Mouse (Mus musculus): ENCODE data around the gene Zbtb38. TPM values are rescaled to one million over a fixed set of nuclear protein-coding genes. Genes with fewer than 3 reads are reported as not detected.

Zbtb38 gene
- polyA plus RNA-seq, 1 experiment from 2014 or later: 32.1 TPM

- 64% methylated on average over 9 of the region's 9 CpGs for WGBS
- peak overlapping the region; percentile 45 for H3K27ac ChIP-seq (ENCODE audit: poor library complexity, severe bottlenecking)
Measured at GRCm38 (mm10) chr9:96783667-96784066, 31.0 kb upstream of the Zbtb38 start.

GRCm38 (mm10) chr9:96783258-96783657, 30.6 kb upstream of the Zbtb38 start:
- peaks cover 24% of the 10 kb centered on the region for H3K4me1 ChIP-seq (replicated peaks)
- no peaks in the 10 kb centered on the region for H3K9me3 ChIP-seq (replicated peaks)
- H3K4me3 ChIP-seq: no peak overlapping the region
- WGBS: 18% methylated on average over 5 of the region's 5 CpGs
- peak overlapping the region; percentile 45 for H3K27ac ChIP-seq (ENCODE audit: poor library complexity, severe bottlenecking)
- no peaks in the 10 kb centered on the region for H3K27me3 ChIP-seq (replicated peaks)
- ATAC-seq (ENCODE audit: insufficient number of reproducible peaks, low FRiP score): no peak
- no peak overlapping the region for H3K4me2 ChIP-seq
- H3K9ac ChIP-seq: peak overlapping the region; percentile 30; the same call in 1 of the 2 replicates
- H3K36me3 ChIP-seq: no peaks in the 10 kb centered on the region

More at GRCm38 (mm10) chr9:96783667-96784066, 31.0 kb upstream of the Zbtb38 start:
- H3K36me3 ChIP-seq: no peaks in the 10 kb centered on the region
- H3K27me3 ChIP-seq (replicated peaks): no peaks in the 10 kb centered on the region
- ATAC-seq (ENCODE audit: insufficient number of reproducible peaks, low FRiP score): 0 out of 2 replicates have a peak, but pooled peaks have one; percentile 57
- peaks cover 24% of the 10 kb centered on the region for H3K4me1 ChIP-seq (replicated peaks)
- H3K9me3 ChIP-seq (replicated peaks): no peaks in the 10 kb centered on the region
- no peak overlapping the region for H3K4me2 ChIP-seq
- H3K4me3 ChIP-seq: no peak overlapping the region
- no peak overlapping the region for H3K9ac ChIP-seq

GRCm38 (mm10) chr9:96782062-96782461, 29.4 kb upstream of the Zbtb38 start:
- H3K27me3 ChIP-seq (replicated peaks): no peaks in the 10 kb centered on the region
- H3K4me1 ChIP-seq (replicated peaks): peaks cover 24% of the 10 kb centered on the region
- no peak overlapping the region for H3K27ac ChIP-seq (ENCODE audit: poor library complexity, severe bottlenecking)
- no peak for ATAC-seq (ENCODE audit: insufficient number of reproducible peaks, low FRiP score)
- WGBS: 56% methylated on average over 8 of the region's 8 CpGs
- H3K4me3 ChIP-seq: no peak overlapping the region
- H3K4me2 ChIP-seq: no peak overlapping the region
- H3K9me3 ChIP-seq (replicated peaks): no peaks in the 10 kb centered on the region
- no peaks in the 10 kb centered on the region for H3K36me3 ChIP-seq
- H3K9ac ChIP-seq: no peak overlapping the region

- Histone ChIP-seq H3K36me3 (no peaks in the 10 kb centered on the region), H3K9ac (no peak overlapping the region), H3K4me2 (peak overlapping the region; percentile 26; the same call in 1 of the 2 replicates), H3K4me3 (no peak overlapping the region), H3K4me1 (replicated peaks) (peaks cover 26% of the 10 kb centered on the region), H3K27ac (ENCODE audit: poor library complexity, severe bottlenecking) (no peak overlapping the region), H3K9me3 (replicated peaks) (no peaks in the 10 kb centered on the region), H3K27me3 (replicated peaks) (no peaks in the 10 kb centered on the region)
- no peak for ATAC-seq (ENCODE audit: insufficient number of reproducible peaks, low FRiP score)
- WGBS: 6% methylated on average over 6 of the region's 6 CpGs
Measured at GRCm38 (mm10) chr9:96773146-96773545, 20.5 kb upstream of the Zbtb38 start.

- H3K9ac ChIP-seq: no peak overlapping the region
- ATAC-seq (ENCODE audit: insufficient number of reproducible peaks, low FRiP score): no peak
- H3K4me2 ChIP-seq: no peak overlapping the region
- H3K27me3 ChIP-seq (replicated peaks): no peaks in the 10 kb centered on the region
- no peak overlapping the region for H3K4me3 ChIP-seq
- no peak overlapping the region for H3K27ac ChIP-seq (ENCODE audit: poor library complexity, severe bottlenecking)
- peaks cover 26% of the 10 kb centered on the region for H3K4me1 ChIP-seq (replicated peaks)
- 75% methylated on average over 3 of the region's 3 CpGs for WGBS
- no peaks in the 10 kb centered on the region for H3K36me3 ChIP-seq
- no peaks in the 10 kb centered on the region for H3K9me3 ChIP-seq (replicated peaks)
Measured at GRCm38 (mm10) chr9:96770443-96770842, 17.8 kb upstream of the Zbtb38 start.

- Histone ChIP-seq H3K4me3 (no peak overlapping the region), H3K36me3 (no peaks in the 10 kb centered on the region), H3K4me2 (no peak overlapping the region), H3K27ac (ENCODE audit: poor library complexity, severe bottlenecking) (no peak overlapping the region), H3K9me3 (replicated peaks) (no peaks in the 10 kb centered on the region), H3K27me3 (replicated peaks) (no peaks in the 10 kb centered on the region), H3K4me1 (replicated peaks) (peaks cover 29% of the 10 kb centered on the region), H3K9ac (no peak overlapping the region)
- WGBS: 38% methylated on average over 9 of the region's 9 CpGs
- no peak for ATAC-seq (ENCODE audit: insufficient number of reproducible peaks, low FRiP score)
Measured at GRCm38 (mm10) chr9:96769651-96770050, 17.0 kb upstream of the Zbtb38 start.

- Histone ChIP-seq H3K27me3 (replicated peaks) (no peaks in the 10 kb centered on the region), H3K9ac (no peak overlapping the region), H3K4me2 (no peak overlapping the region), H3K36me3 (no peaks in the 10 kb centered on the region), H3K4me3 (no peak overlapping the region), H3K4me1 (replicated peaks) (peaks cover 24% of the 10 kb centered on the region), H3K9me3 (replicated peaks) (no peaks in the 10 kb centered on the region), H3K27ac (ENCODE audit: poor library complexity, severe bottlenecking) (no peak overlapping the region)
- ATAC-seq (ENCODE audit: insufficient number of reproducible peaks, low FRiP score): no peak
Measured at GRCm38 (mm10) chr9:96767874-96768273, 15.2 kb upstream of the Zbtb38 start.

- Histone ChIP-seq H3K4me2 (no peak overlapping the region), H3K27me3 (replicated peaks) (no peaks in the 10 kb centered on the region), H3K27ac (ENCODE audit: poor library complexity, severe bottlenecking) (no peak overlapping the region), H3K36me3 (no peaks in the 10 kb centered on the region), H3K4me3 (no peak overlapping the region), H3K4me1 (replicated peaks) (peaks cover 14% of the 10 kb centered on the region), H3K9ac (no peak overlapping the region), H3K9me3 (replicated peaks) (no peaks in the 10 kb centered on the region)
- ATAC-seq (ENCODE audit: insufficient number of reproducible peaks, low FRiP score): no peak
Measured at GRCm38 (mm10) chr9:96766078-96766477, 13.4 kb upstream of the Zbtb38 start.

- H3K27me3 ChIP-seq (replicated peaks): no peaks in the 10 kb centered on the region
- no peak overlapping the region for H3K4me3 ChIP-seq
- H3K9ac ChIP-seq: no peak overlapping the region
- H3K9me3 ChIP-seq (replicated peaks): no peaks in the 10 kb centered on the region
- peaks cover 14% of the 10 kb centered on the region for H3K4me1 ChIP-seq (replicated peaks)
- no peak overlapping the region for H3K4me2 ChIP-seq
- 0 out of 2 replicates have a peak, but pooled peaks have one; percentile 42 for ATAC-seq (ENCODE audit: insufficient number of reproducible peaks, low FRiP score)
- WGBS: 34% methylated on average over 5 of the region's 5 CpGs
- no peaks in the 10 kb centered on the region for H3K36me3 ChIP-seq
- H3K27ac ChIP-seq (ENCODE audit: poor library complexity, severe bottlenecking): no peak overlapping the region
Measured at GRCm38 (mm10) chr9:96765410-96765809, 12.8 kb upstream of the Zbtb38 start.

- 76% methylated on average over 9 of the region's 9 CpGs for WGBS
- Histone ChIP-seq H3K9me3 (replicated peaks) (no peaks in the 10 kb centered on the region), H3K36me3 (no peaks in the 10 kb centered on the region), H3K27me3 (replicated peaks) (no peaks in the 10 kb centered on the region), H3K4me2 (no peak overlapping the region), H3K4me3 (no peak overlapping the region), H3K4me1 (replicated peaks) (peaks cover 6% of the 10 kb centered on the region; the same call in 1 of the 2 replicates), H3K27ac (ENCODE audit: poor library complexity, severe bottlenecking) (no peak overlapping the region), H3K9ac (no peak overlapping the region)
- ATAC-seq (ENCODE audit: insufficient number of reproducible peaks, low FRiP score): no peak
Measured at GRCm38 (mm10) chr9:96763847-96764631, 11.4 kb upstream of the Zbtb38 start.

GRCm38 (mm10) chr9:96763025-96763424, 10.4 kb upstream of the Zbtb38 start:
- Histone ChIP-seq H3K36me3 (no peaks in the 10 kb centered on the region), H3K4me2 (no peak overlapping the region), H3K27me3 (replicated peaks) (no peaks in the 10 kb centered on the region), H3K27ac (ENCODE audit: poor library complexity, severe bottlenecking) (no peak overlapping the region), H3K4me1 (replicated peaks) (peaks cover 6% of the 10 kb centered on the region; the same call in 1 of the 2 replicates), H3K9me3 (replicated peaks) (no peaks in the 10 kb centered on the region), H3K4me3 (no peak overlapping the region), H3K9ac (no peak overlapping the region)
- ATAC-seq (ENCODE audit: insufficient number of reproducible peaks, low FRiP score): no peak
- whole genome bisulfite sequencing: 79% methylated on average over 3 of the region's 3 CpGs
